Mouse (Mus musculus): ENCODE measurements around the gene Ifi27.
"Not testable (repeated sequence)": the region's sequence is repeated elsewhere in the genome, so short reads cannot be mapped to it uniquely, and the experiment has no call there.

Ifi27 gene

DNA sequence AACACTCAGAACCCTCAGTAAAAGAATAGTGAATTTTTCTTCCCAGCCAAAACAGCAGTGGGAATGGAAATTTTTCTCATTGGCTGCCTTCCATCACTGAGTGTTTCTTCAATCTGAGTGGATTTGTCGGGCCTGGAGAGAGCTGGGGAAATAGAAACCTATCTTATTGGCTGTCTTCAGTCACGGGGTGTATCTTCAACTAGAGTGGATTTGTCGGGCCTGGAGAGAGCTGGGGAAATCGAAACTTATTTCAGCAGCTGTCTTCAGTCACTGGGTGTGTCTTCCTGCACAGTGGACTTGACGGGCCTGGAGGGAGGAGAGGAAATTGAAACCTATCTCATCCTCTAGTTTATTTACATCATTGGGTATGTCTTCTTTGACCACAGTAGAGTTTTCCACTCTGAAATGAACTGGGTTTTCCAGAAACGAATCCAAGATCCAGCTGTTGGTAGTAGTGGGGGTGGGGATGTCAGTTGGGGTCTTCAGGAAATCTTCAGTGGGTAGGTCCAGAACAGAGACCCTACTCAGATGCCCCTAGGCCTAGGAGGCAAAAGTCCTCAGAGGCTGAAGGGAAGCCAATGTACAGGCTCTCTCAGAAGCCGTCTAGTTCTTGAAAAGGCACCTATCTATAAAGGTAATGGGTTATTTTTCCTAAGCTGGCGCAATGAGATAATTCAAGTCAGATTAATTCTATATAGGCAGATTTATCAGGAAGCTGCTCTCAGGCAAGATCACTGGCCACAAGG is at the start of gene Ifi27:
Gene Ifi27 (plus strand): TSS at position 226 of the 746 bp plus-strand sequence.
- peak; percentile 69 for DNase-seq

DNA sequence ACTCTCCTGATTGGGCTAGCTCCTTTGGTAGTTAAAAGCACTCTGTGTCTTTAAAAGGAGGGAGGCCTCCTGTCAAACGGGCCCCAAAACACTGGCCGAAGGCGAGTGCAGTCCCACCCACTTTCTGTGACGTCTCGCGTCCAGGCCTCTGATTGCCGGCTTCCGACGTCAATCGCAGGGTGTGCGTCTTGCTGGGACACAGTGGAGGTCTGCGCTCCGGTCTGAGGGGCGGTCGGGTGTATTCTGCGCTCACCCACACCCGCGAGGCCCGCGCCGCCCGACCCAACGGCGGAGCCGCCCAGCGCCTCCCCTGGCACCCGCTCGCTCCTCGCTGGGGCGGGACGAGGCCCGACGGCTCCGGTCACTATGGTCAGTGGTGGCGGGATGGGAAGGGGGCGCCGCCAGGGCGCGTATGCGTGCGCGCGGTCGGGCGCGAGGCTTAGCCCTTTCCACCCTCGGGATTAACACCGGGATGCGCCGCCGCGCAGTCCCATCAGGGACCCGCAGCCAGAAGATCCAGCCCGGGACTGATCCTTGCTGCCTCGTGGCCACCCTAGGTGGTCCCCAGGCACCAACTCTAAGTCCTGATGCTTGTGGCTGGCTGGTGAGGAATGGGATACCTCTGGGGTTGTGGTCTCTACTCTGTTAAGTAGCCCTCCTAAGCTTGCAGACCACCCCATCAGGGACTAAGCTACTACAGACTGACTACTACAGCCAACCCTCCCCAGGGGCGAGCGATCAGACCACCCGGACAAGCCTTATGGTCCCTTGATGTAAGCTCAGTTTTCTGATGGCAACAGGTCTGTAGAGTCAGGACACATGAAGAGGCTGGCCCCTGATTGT is 45.3 kb upstream of the Ifi27 start, which contains the start of gene Otub2:
Gene Otub2 (plus strand): TSS at position 178 of the 843 bp plus-strand sequence.
- peak; percentile 93 for DNase-seq

GRCm38 (mm10) chr12:103389348-103389727 is 44.7 kb upstream of the Ifi27 start:
- no peak for DNase-seq

DNA sequence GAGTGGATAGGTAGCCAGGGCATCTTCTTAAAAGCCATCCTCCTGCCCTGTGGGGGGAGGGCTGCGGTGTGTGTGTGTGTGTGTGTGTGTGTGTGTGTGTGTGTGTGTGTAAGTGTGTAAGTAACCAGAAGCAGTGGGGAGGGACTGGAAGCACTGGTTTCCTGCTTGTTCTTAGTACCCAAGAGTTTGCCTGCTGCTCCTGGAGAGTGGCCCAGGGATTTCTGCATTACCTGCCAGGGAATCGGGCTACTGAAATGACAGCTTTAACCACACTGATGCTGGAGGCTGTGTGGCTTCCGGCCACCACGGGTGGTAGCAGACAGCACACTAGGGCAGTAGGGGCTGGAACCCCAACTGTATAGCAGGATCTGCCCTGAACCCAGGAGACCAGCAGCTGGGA is 44.0 kb upstream of the Ifi27 start:
- no peak for DNase-seq

- no peak for DNase-seq
Measured at GRCm38 (mm10) chr12:103391098-103391497, 42.9 kb upstream of the Ifi27 start.

- no peak for DNase-seq
Measured at GRCm38 (mm10) chr12:103393528-103393927, 40.5 kb upstream of the Ifi27 start.

- DNase-seq = no peak
Measured at GRCm38 (mm10) chr12:103395486-103396275, 38.3 kb upstream of the Ifi27 start.

- DNase-seq = no peak
Measured at GRCm38 (mm10) chr12:103396751-103397150, 37.3 kb upstream of the Ifi27 start.

- no peak for DNase-seq
Measured at GRCm38 (mm10) chr12:103404131-103404530, 29.9 kb upstream of the Ifi27 start.

GRCm38 (mm10) chr12:103407720-103408119 is 26.3 kb upstream of the Ifi27 start, which contains the start of gene 9330161L09Rik:
Gene 9330161L09Rik (minus strand): TSS chr12:103407820.
- DNase-seq = no peak

DNA sequence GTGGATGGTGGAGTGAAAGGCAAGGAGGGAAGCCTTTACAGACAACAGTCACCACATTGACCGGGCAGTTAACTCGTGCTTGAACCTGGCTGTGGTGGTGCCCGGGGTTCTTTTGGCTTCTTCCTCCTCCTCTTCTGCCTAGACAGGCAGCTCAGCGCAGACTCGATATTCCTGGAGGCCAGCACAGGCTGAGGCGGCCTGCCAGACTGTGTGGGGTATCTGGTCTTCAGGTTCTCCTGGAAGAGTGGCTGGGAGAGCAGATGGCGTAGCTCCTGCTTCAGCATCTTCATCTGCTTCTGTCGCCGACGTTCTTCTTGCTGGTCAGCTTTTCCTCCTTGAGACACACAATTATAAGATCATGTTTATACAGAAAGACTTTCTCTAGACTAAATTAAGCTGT is 25.9 kb upstream of the Ifi27 start:
- DNase-seq = no peak

DNA sequence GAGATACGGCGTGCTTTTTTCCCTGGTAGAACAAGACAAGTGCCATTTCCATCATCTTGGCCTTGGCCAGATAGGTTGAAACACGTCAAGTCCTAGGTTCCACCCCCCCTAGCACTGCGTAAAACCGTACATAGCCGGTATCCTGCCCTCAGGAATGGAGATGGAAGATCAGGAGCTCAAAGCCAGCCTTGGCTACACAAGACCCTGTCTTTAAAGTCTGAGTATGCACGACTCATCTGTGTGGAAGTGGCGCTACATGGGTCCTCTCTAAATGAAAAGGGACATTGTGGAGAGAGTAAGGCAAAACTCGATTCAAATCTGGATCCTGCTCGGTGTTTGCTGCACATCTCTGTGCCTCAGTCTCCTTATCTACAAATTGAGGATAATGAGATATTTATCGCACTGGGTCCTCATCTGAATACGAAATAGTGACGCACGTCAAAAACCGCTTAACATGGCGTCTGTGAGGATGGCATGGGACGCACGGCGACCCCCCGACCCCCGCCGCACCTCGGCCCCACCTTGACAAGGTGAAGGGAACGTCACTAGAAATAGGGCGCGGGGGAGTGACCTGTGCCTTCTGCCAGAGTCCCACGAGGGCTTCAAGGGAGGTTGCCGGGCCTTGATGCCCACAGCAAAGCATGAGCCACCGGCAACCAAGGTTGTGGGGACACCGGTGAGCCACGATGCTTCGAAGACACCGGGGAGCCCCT is 8.8 kb upstream of the Ifi27 start:
- DNase-seq = no peak

GRCm38 (mm10) chr12:103425729-103426470 is 8.1 kb upstream of the Ifi27 start, which contains the start of gene Ddx24:
Gene Ddx24 (minus strand): TSS chr12:103425830.
- DNase-seq = peak; percentile 97

GRCm38 (mm10) chr12:103426710-103427109 is 7.3 kb upstream of the Ifi27 start:
- DNase-seq = no peak

DNA sequence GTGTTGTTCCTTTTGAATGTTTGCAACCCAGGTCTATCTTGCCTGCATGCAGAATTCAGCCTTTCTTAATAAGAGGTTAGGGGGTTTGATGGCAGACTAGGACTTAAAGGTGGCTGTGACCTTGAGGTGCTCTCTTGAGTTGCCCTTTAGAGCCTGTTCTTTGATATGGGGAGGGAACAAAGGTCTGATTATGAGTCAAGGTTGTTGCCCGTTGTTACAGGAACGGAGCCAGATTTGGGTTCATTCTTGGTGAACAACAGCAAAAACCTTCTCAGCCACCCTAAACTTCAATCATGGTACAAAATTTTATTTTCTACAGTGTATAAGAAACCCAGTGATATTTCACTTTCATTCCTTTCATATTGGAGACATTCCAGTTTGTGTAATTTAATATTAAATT is 581 bp upstream of the Ifi27 start:
- DNase-seq = no peak

GRCm38 (mm10) chr12:103434861-103435260 is 850 bp downstream of the Ifi27 start:
- no peak for DNase-seq

GRCm38 (mm10) chr12:103437601-103438000 is 3.6 kb downstream of the Ifi27 start:
- no peak for DNase-seq

- peak; percentile 38 for DNase-seq
Measured at GRCm38 (mm10) chr12:103443524-103443923, 9.5 kb downstream of the Ifi27 start, which contains the start of gene Ifi27l2a. Gene Ifi27l2a (minus strand): TSS chr12:103443680.

GRCm38 (mm10) chr12:103444261-103444660 is 10.2 kb downstream of the Ifi27 start:
- not testable (repeated sequence) for DNase-seq

GRCm38 (mm10) chr12:103445060-103445459 is 11.0 kb downstream of the Ifi27 start:
- DNase-seq = no peak

- DNase-seq = no peak
Measured at GRCm38 (mm10) chr12:103453361-103453760, 19.4 kb downstream of the Ifi27 start.
